Mouse (Mus musculus): Measurements from ENCODE around the gene Plvap. TPM values are rescaled to one million over a fixed set of nuclear protein-coding genes. Genes with fewer than 3 reads are reported as not detected.

Plvap gene
- polyA plus RNA-seq, 1 experiment from 2014 or later: 50.3 TPM

GRCm38 (mm10) chr8:71470913-71471255 is 40.7 kb downstream of the Plvap start:
- WGBS: 82% methylated on average over 5 of the region's 5 CpGs
- peaks cover 9% of the 10 kb centered on the region; the same call in 1 of the 2 replicates for H3K36me3 ChIP-seq (replicated peaks; ENCODE audit: control insufficient read depth, insufficient read depth, low read depth, low read length)
- H3K27ac ChIP-seq (replicated peaks; ENCODE audit: low read depth, low read length): no peak overlapping the region
- no peaks in the 10 kb centered on the region for H3K9me3 ChIP-seq (replicated peaks; ENCODE audit: control insufficient read depth, low read length)
- H3K27me3 ChIP-seq (ENCODE audit: control insufficient read depth, insufficient read depth, low read length): no peaks in the 10 kb centered on the region
- no peak for ATAC-seq (replicated peaks; ENCODE audit: insufficient number of reproducible peaks, low FRiP score, low TSS enrichment, low read depth)
- DNase-seq (ENCODE audit: low spot score): no peak
- no peak overlapping the region for H3K4me2 ChIP-seq (ENCODE audit: low read depth, low read length)
- peaks cover 7% of the 10 kb centered on the region; the same call in 1 of the 2 replicates for H3K4me1 ChIP-seq (ENCODE audit: control insufficient read depth, insufficient read depth, low read length)
- H3K9ac ChIP-seq (replicated peaks; ENCODE audit: low read length): no peak overlapping the region
- H3K4me3 ChIP-seq (ENCODE audit: low read depth, low read length): no peak overlapping the region

DNA sequence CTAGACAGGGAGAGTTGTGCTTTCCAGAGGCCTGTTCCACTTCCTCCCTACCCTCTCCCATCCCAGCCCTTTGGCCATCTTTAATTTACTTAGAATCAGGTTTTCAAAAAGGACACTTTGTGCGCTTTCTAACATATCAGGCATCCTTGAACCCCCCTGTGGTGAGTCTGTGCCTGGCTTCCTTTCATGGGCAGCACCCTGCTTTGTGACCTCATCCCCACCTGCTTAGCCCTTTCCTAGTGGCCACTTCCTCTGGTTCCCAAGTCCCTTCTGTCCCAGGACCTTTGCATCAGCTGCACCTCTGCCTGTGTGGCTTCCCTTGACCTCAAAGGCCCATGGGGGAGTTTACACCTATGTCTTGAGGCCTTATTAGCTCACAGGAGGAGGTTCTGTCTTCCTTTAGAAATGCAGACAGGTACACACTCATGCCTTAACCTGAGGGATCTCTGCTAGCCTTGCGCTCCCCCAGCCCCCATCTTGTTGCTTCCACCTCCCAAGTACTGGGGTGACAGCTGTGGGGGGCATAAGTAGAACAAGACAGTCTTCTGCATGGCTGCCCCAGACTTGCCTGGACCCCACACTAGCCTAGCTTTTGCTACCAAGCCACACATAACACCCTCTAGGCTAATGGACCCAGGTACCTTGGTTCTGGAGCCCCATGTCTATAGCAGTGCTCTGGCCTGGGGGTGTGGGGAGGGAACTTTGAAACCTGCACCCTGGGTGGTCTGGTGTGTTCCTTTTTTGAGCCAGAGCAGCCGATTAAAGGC is 41.2 kb downstream of the Plvap start:
- H3K36me3 ChIP-seq (replicated peaks; ENCODE audit: control insufficient read depth, insufficient read depth, low read depth, low read length): peaks cover 9% of the 10 kb centered on the region; the same call in 1 of the 2 replicates
- DNase-seq (ENCODE audit: low spot score): no peak

DNA sequence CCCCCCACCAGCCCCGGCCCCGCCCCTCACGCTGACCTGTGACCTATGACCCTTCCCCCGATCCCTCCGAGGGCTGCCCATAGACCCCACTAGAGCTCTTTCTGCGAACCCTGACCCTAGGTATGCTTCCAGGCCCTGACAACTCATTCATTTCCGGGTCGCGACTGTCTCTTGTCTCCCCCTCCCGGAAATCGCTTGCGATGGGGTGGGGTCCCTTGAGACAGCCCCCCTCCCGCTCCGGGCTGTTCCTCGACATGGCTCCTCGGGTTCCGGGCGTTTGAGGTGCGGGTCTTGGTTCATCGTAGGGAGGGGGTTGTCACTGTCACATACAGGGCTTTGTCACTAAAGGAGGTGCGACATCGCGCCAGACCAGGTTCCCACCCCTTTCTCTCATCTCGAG is 42.1 kb downstream of the Plvap start:
- peak; percentile 19 for ATAC-seq (replicated peaks; ENCODE audit: insufficient number of reproducible peaks, low FRiP score, low TSS enrichment, low read depth)
- Histone ChIP-seq H3K4me2 (ENCODE audit: low read depth, low read length) (peak overlapping the region; percentile 67), H3K9me3 (replicated peaks; ENCODE audit: control insufficient read depth, low read length) (no peaks in the 10 kb centered on the region), H3K36me3 (replicated peaks; ENCODE audit: control insufficient read depth, insufficient read depth, low read depth, low read length) (peaks cover 9% of the 10 kb centered on the region; the same call in 1 of the 2 replicates), H3K9ac (replicated peaks; ENCODE audit: low read length) (peak overlapping the region; percentile 75), H3K27ac (replicated peaks; ENCODE audit: low read depth, low read length) (no peak overlapping the region), H3K4me3 (ENCODE audit: low read depth, low read length) (peak overlapping the region; percentile 82), H3K27me3 (ENCODE audit: control insufficient read depth, insufficient read depth, low read length) (no peaks in the 10 kb centered on the region), H3K4me1 (ENCODE audit: control insufficient read depth, insufficient read depth, low read length) (peaks cover 7% of the 10 kb centered on the region; the same call in 1 of the 2 replicates)
- WGBS: under 1% methylated on average over 24 of the region's 24 CpGs
- DNase-seq (ENCODE audit: low spot score): peak; percentile 78

More for the DNA sequence above, 41.2 kb downstream of the Plvap start:
- no peak overlapping the region for H3K27ac ChIP-seq (replicated peaks; ENCODE audit: low read depth, low read length)
- H3K27me3 ChIP-seq (ENCODE audit: control insufficient read depth, insufficient read depth, low read length): no peaks in the 10 kb centered on the region
- no peak for ATAC-seq (replicated peaks; ENCODE audit: insufficient number of reproducible peaks, low FRiP score, low TSS enrichment, low read depth)
- peak overlapping the region; percentile 82 for H3K4me3 ChIP-seq (ENCODE audit: low read depth, low read length)
- peak overlapping the region; percentile 67 for H3K4me2 ChIP-seq (ENCODE audit: low read depth, low read length)
- no peaks in the 10 kb centered on the region for H3K9me3 ChIP-seq (replicated peaks; ENCODE audit: control insufficient read depth, low read length)
- 90% methylated on average over 3 of the region's 3 CpGs for WGBS
- peak overlapping the region; percentile 75 for H3K9ac ChIP-seq (replicated peaks; ENCODE audit: low read length)
- H3K4me1 ChIP-seq (ENCODE audit: control insufficient read depth, insufficient read depth, low read length): peaks cover 7% of the 10 kb centered on the region; the same call in 1 of the 2 replicates

- H3K4me3 ChIP-seq (ENCODE audit: low read depth, low read length): peak within 1 kb of the TSS; percentile 82
- DNase-seq (ENCODE audit: low spot score) (peak; percentile 100), ATAC-seq (replicated peaks; ENCODE audit: insufficient number of reproducible peaks, low FRiP score, low TSS enrichment, low read depth) (peak; percentile 78)
- H3K4me1 ChIP-seq (ENCODE audit: control insufficient read depth, insufficient read depth, low read length): peaks cover 11% of the 10 kb centered on the region; the same call in 1 of the 2 replicates
- H3K9me3 ChIP-seq (replicated peaks; ENCODE audit: control insufficient read depth, low read length): no peaks in the 10 kb centered on the region
- peak within 1 kb of the TSS; percentile 75 for H3K9ac ChIP-seq (replicated peaks; ENCODE audit: low read length)
- H3K36me3 ChIP-seq (replicated peaks; ENCODE audit: control insufficient read depth, insufficient read depth, low read depth, low read length): peaks cover 9% of the 10 kb centered on the region; the same call in 1 of the 2 replicates
- under 1% methylated on average over 50 of the region's 52 CpGs for WGBS
- no peaks in the 10 kb centered on the region for H3K27me3 ChIP-seq (ENCODE audit: control insufficient read depth, insufficient read depth, low read length)
- H3K27ac ChIP-seq (replicated peaks; ENCODE audit: low read depth, low read length): no peak within 1 kb of the TSS
- peak within 1 kb of the TSS; percentile 67 for H3K4me2 ChIP-seq (ENCODE audit: low read depth, low read length)
These were observed 42.6 kb downstream of the Plvap start, which contains the start of gene Dda1 for GRCm38 (mm10) chr8:71468916-71469315. Gene Dda1 (plus strand): TSS chr8:71469199.

DNA sequence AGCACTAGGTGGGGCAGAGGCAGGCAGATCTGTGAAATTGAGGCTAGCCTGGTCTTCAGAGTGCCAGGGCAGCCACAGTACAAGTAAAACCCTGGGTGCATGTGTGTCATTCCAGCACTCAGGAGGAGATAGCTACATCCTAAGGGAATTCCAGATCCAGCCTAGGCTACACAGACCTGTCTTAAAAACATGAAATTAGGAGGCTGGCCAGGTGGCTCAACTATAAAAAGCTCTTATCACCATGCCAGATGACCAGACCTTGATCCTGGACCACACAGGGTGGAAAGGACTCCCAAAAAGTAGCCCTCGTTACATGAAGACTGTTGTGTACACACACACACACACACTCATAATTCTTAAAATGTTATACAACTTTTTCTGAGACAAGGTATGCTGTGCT is 43.6 kb downstream of the Plvap start:
- WGBS: 96% methylated on average over 1 of the region's 1 CpGs
- Histone ChIP-seq H3K27ac (replicated peaks; ENCODE audit: low read depth, low read length) (no peak overlapping the region), H3K4me3 (ENCODE audit: low read depth, low read length) (no peak overlapping the region), H3K4me2 (ENCODE audit: low read depth, low read length) (no peak overlapping the region), H3K36me3 (replicated peaks; ENCODE audit: control insufficient read depth, insufficient read depth, low read depth, low read length) (0 out of 2 replicates have a peak, but pooled peaks cover 3% of the 10 kb centered on the region), H3K27me3 (ENCODE audit: control insufficient read depth, insufficient read depth, low read length) (no peaks in the 10 kb centered on the region), H3K9ac (replicated peaks; ENCODE audit: low read length) (no peak overlapping the region), H3K4me1 (ENCODE audit: control insufficient read depth, insufficient read depth, low read length) (peaks cover 12% of the 10 kb centered on the region; the same call in 1 of the 2 replicates), H3K9me3 (replicated peaks; ENCODE audit: control insufficient read depth, low read length) (no peaks in the 10 kb centered on the region)
- ATAC-seq (replicated peaks; ENCODE audit: insufficient number of reproducible peaks, low FRiP score, low TSS enrichment, low read depth): no peak
- DNase-seq (ENCODE audit: low spot score): no peak

DNA sequence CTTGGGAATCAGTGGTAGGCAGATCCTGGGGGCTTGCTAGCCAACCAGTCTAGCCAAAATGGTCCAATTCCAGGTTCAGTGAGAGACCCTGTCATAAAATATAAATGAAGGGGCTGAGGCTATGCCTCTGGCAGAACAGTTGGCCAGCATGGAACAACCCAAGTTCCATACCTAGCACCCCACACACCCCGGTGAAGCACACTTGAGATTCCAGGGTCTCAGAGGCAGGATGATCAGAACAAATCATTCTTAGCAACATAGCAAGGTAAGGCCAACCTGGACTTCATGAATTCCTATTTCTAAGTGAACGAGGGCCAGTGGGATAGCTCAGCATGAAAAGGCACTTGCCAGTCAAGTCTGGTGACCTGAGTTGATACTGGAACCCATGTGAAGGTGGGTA is 44.4 kb downstream of the Plvap start:
- no peak for ATAC-seq (replicated peaks; ENCODE audit: insufficient number of reproducible peaks, low FRiP score, low TSS enrichment, low read depth)
- no peak overlapping the region for H3K9ac ChIP-seq (replicated peaks; ENCODE audit: low read length)
- 0 out of 2 replicates have a peak, but pooled peaks cover under 1% of the 10 kb centered on the region for H3K36me3 ChIP-seq (replicated peaks; ENCODE audit: control insufficient read depth, insufficient read depth, low read depth, low read length)
- H3K4me1 ChIP-seq (ENCODE audit: control insufficient read depth, insufficient read depth, low read length): peaks cover 14% of the 10 kb centered on the region
- no peak for DNase-seq (ENCODE audit: low spot score)
- H3K9me3 ChIP-seq (replicated peaks; ENCODE audit: control insufficient read depth, low read length): no peaks in the 10 kb centered on the region
- H3K4me3 ChIP-seq (ENCODE audit: low read depth, low read length): no peak overlapping the region
- no peak overlapping the region for H3K4me2 ChIP-seq (ENCODE audit: low read depth, low read length)
- no peak overlapping the region for H3K27ac ChIP-seq (replicated peaks; ENCODE audit: low read depth, low read length)
- H3K27me3 ChIP-seq (ENCODE audit: control insufficient read depth, insufficient read depth, low read length): no peaks in the 10 kb centered on the region
- WGBS: 97% methylated on average over 2 of the region's 2 CpGs

- no peak overlapping the region for H3K4me3 ChIP-seq (ENCODE audit: low read depth, low read length)
- H3K9ac ChIP-seq (replicated peaks; ENCODE audit: low read length): no peak overlapping the region
- 89% methylated on average over 5 of the region's 5 CpGs for WGBS
- DNase-seq (ENCODE audit: low spot score) (no peak), ATAC-seq (replicated peaks; ENCODE audit: insufficient number of reproducible peaks, low FRiP score, low TSS enrichment, low read depth) (no peak)
- H3K27ac ChIP-seq (replicated peaks; ENCODE audit: low read depth, low read length): no peak overlapping the region
- H3K4me2 ChIP-seq (ENCODE audit: low read depth, low read length): no peak overlapping the region
- H3K36me3 ChIP-seq (replicated peaks; ENCODE audit: control insufficient read depth, insufficient read depth, low read depth, low read length): no peaks in the 10 kb centered on the region
- H3K4me1 ChIP-seq (ENCODE audit: control insufficient read depth, insufficient read depth, low read length): peaks cover 14% of the 10 kb centered on the region
- H3K27me3 ChIP-seq (ENCODE audit: control insufficient read depth, insufficient read depth, low read length): no peaks in the 10 kb centered on the region
- H3K9me3 ChIP-seq (replicated peaks; ENCODE audit: control insufficient read depth, low read length): no peaks in the 10 kb centered on the region
These were observed 45.4 kb downstream of the Plvap start for GRCm38 (mm10) chr8:71466198-71466597.

- Histone ChIP-seq H3K4me3 (ENCODE audit: low read depth, low read length) (peak overlapping the region; percentile 62), H3K9ac (replicated peaks; ENCODE audit: low read length) (no peak overlapping the region; the same call in 1 of the 2 replicates)
These were observed 45.8 kb downstream of the Plvap start for GRCm38 (mm10) chr8:71465733-71466132.

More at GRCm38 (mm10) chr8:71465733-71466132, 45.8 kb downstream of the Plvap start:
- Histone ChIP-seq H3K36me3 (replicated peaks; ENCODE audit: control insufficient read depth, insufficient read depth, low read depth, low read length) (no peaks in the 10 kb centered on the region), H3K27ac (replicated peaks; ENCODE audit: low read depth, low read length) (no peak overlapping the region), H3K4me1 (ENCODE audit: control insufficient read depth, insufficient read depth, low read length) (peaks cover 14% of the 10 kb centered on the region), H3K27me3 (ENCODE audit: control insufficient read depth, insufficient read depth, low read length) (no peaks in the 10 kb centered on the region), H3K9me3 (replicated peaks; ENCODE audit: control insufficient read depth, low read length) (no peaks in the 10 kb centered on the region), H3K4me2 (ENCODE audit: low read depth, low read length) (peak overlapping the region; percentile 76)
- DNase-seq (ENCODE audit: low spot score) (no peak), ATAC-seq (replicated peaks; ENCODE audit: insufficient number of reproducible peaks, low FRiP score, low TSS enrichment, low read depth) (no peak)
- 82% methylated on average over 8 of the region's 8 CpGs for WGBS
